8 mouse cellular contexts compared by ENCODE assay signal in the genomic region with DNA sequence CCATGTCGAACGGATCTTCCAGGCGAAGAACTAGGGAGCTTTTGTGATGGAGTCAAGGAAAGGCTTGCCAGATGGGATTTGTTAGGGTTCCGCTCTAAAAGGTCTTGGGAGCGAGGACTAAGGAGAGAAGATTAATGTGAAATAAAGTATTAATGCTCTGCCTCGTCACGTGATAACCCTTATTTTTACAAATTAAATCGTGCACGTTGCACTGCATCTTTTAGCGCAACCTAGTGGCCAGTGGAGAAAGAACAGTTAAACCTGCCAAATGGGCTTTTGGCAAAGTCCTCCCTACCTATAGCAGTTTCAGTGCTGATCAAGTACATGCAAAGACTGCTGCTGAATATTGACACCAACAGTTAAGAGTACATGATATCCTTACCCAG. TPM values are rescaled to one million over a fixed set of nuclear protein-coding genes. Genes with fewer than 3 reads are reported as not detected.
DNase-seq lines count a peak whose midpoint lies in the region.

No protein-coding gene starts in this region.

- H3K36me3 ChIP-seq in midbrain, embryonic 10.5 days, result no peaks in the 10 kb centered on the region

- H3K9me3 ChIP-seq in midbrain, embryonic 10.5 days (replicated peaks), result no peaks in the 10 kb centered on the region

- H3K27me3 ChIP-seq in midbrain, embryonic 10.5 days (ENCODE audit: low read depth, poor library complexity, severe bottlenecking), result no peaks in the 10 kb centered on the region

- peak; percentile 83 to 86 for DNase-seq in heart, adult 18-20 months
- DNase-seq in heart, postnatal 25 days (ENCODE audit: low spot score), result no peak
- DNase-seq in cerebellum, postnatal 4 days (ENCODE audit: low spot score in 2 of 2), result peak; percentile 48 to 72
- peak; percentile 42 to 70 for DNase-seq in frontal cortex, postnatal 25 days (ENCODE audit: low spot score in 2 of 2)
- DNase-seq in induced T-regulatory cell, adult 2 months (ENCODE audit: low read depth), result peak; percentile 91
- peak; percentile 81 to 88 for DNase-seq in left cerebral cortex, postnatal 25 days (ENCODE audit: low spot score in 2 of 2)
- peak; percentile 55 for DNase-seq in midbrain, embryonic 10.5 days (ENCODE audit: low spot score)
- DNase-seq in right cerebral cortex, postnatal 4 days, result peak; percentile 55

- H3K27ac ChIP-seq in midbrain, embryonic 10.5 days (replicated peaks), result peak overlapping the region; percentile 94

- H3K4me3 ChIP-seq in midbrain, embryonic 10.5 days, result peak overlapping the region; percentile 82

- WGBS in midbrain, embryonic 10.5 days, result 1% methylated on average over 10 of the region's 10 CpGs

- intact Hi-C loops in heart, postnatal 25 days (cut with DNase I), result loop anchor here (5.0 to 10.0 kb wide), 2 partner anchors 255 to 337 kb away; partner anchors contain the start of genes Mpv17l and Pdxdc1
- intact Hi-C loops in left cerebral cortex, postnatal 25 days (cut with DNase I), result loop anchor here (1.0 to 5.0 kb wide), 2 partner anchors 256 to 333 kb away; partner anchors contain the start of genes Mpv17l and Pdxdc1

- H3K4me1 ChIP-seq in midbrain, embryonic 10.5 days, result peaks cover 36% of the 10 kb centered on the region

RNA-seq across cellular contexts. Expression of gene Nde1, which starts 3.3 kb away (rescaled TPM):
- 10 to 100 TPM; 26.0 to 28.7 TPM for total RNA-seq in heart, adult 18-20 months (2021)
- 10 to 100 TPM; 30.0 TPM for total RNA-seq in heart, postnatal 25 days (2021)
- 10 to 100 TPM; 16.2 to 17.5 TPM for total RNA-seq in left cerebral cortex, postnatal 25 days (2021)
- polyA plus RNA-seq in midbrain, embryonic 10.5 days (2016; fragmentation: Nextera tagmentation; extraction: Ambion mirVana), result 195 and 204 TPM in 2 replicates

RNA-seq across cellular contexts. Expression of gene Marf1, which starts 3.4 kb away (rescaled TPM):
- 10 to 100 TPM; 31.3 to 35.9 TPM for total RNA-seq in heart, adult 18-20 months (2021)
- total RNA-seq in heart, postnatal 25 days (2021), result 10 to 100 TPM; 29.3 to 34.2 TPM
- 100 to 1,000 TPM; 128 to 135 TPM for total RNA-seq in left cerebral cortex, postnatal 25 days (2021)
- 12.8 and 16.4 TPM in 2 replicates for polyA plus RNA-seq in midbrain, embryonic 10.5 days (2016; fragmentation: Nextera tagmentation; extraction: Ambion mirVana)
